Mouse (Mus musculus) cerebellum, postnatal 36 days (tissue): ENCODE results near the gene Ttc24.

ENCODE experiments used
- DNase-seq, 2 experiments: peaks; one replicate each; pipeline ENCODE4 v3.0.0; 2021 to 2022; ENCODE audit warnings: mixed read lengths in 2 of 2

Ttc24 gene

DNA sequence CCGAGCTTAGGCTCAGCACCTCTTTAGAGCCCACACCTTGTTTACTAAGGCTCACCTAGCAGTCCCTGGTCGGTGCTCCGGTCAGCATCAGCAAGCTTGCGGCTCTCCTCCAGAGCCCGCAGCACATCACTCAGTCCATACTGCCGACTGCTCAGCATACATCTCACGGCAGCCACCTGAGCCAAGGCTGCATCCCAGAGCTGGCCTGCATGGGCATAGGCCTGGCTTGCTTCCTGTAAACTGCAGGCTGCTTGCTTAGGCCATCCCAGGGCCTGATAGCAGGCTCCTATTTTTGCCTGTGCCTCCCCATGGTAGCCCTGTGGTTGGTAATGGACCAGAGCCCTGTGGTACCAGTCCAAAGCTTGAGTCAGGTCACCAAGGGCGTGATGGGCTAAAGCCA, 3.3 kb downstream of the Ttc24 start:
- no peak for DNase-seq

DNA sequence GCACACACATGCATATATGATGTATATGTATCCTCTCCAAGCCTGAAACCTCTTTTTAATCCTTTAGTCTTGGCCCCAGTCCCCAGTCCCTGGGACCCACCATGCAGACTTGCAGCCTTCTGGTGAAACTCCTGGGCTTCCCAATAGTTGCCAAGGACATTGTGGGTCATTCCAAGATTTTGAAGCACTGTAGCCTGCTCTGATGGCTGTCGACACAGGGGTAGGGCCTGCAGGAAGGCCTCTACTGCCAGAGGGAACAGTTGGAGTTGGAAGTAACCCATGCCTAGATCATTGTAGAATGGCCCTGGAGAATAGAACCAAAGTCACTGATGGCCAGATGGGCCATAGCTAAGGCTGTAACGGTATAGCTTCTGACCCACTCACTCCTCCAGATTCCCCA, 3.8 kb downstream of the Ttc24 start:
- DNase-seq: no peak

DNA sequence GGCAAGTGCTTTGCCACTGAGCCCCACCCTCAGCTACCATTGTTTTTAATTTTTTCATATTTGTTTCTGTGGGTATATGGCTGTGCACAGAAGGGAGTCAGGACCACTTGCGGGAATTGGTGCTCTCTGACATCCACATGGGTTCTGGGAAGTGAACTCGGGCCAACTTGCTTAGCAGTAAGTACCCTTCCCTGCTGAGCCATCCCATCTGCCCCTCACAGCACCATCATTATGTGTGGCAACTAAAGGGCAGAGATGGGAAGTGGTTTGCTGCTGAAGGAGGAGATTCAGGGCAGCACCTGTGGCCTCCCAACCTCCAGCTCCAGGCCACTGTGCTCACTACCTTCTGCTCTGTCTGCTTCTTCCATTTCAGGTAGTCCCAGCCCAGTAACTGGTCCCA, 4.5 kb downstream of the Ttc24 start:
- no peak for DNase-seq

DNA sequence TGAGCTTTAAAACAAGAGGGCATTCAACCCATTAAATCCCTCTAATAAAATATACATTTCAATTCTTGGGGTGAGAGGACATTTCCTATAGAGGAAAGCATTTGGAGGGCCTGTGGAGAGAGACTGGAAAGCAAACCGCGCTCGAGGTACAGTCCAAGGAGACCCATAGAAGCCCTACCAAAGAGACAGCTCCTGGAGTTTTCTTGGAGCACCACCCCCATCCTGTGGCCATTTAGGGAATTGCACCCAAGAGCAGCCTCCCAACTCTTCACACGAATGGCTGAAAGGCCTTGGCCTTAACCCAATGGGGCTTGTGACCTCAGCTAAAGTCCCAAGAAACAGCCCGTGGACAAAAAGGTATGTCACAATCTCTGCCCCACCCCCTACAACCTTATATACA, 6.3 kb downstream of the Ttc24 start:
- peak; percentile 91 to 95 for DNase-seq

DNA sequence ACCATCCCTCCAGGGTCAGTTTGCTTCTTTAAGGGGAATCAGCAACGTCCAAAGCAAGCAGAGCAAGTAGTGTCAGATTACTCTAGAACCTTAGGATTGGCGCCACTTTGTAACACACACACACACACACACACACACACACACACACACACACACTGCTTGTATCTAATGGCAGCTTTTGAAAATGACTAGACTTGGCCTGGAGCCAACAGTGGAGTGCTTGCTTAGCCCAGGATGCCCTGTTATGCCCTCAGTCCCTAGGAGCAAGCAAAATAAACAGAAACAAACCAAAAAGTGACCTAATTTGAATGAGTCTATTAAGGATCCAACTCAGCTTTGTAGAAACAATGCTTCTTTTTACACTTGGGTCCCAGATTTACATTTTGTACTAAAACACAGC, 9.7 kb downstream of the Ttc24 start:
- DNase-seq: no peak

DNA sequence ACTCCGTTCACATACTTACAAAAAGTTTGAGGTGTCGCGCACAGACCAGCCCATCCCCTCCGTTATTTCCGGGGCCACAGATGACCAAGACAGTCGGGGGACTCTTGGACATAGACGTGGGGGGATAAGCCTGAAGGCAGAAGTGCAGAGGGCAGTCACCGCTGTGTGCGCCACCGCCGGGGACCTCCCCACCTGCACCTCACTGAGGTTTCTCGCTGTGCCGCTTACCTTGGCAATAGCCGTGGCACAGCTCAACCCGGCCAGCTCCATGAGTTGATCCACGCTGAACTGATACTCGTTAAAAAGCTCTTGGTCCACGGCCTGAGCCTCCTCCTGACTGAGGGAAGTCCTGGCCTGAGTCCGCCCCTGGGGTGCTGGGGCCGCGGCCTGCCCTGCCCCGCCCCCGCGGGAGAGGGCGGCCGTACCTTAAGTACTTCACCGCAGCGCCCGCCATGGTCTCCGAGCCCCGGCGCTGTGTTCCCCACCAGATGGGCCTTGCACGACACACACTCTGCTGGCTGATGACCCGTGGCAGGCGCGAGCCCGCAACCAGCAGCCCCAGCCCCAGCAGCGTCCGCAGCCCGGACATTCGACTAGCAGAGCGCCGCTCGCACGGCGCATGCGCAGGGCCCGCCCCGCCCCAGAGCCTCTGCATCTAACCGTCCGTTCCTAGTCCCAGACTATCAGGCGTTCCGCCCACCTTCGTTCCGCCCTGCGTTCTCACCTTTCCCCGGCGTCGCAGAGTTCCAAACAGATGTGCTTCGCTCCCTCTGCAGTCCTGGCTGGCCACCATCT, 20.0 kb downstream of the Ttc24 start, which contains the start of gene Naxe:
TSS of gene Naxe (minus strand) at position 594 of the 795 bp plus-strand sequence.
- peak; percentile 80 to 88 for DNase-seq

DNA sequence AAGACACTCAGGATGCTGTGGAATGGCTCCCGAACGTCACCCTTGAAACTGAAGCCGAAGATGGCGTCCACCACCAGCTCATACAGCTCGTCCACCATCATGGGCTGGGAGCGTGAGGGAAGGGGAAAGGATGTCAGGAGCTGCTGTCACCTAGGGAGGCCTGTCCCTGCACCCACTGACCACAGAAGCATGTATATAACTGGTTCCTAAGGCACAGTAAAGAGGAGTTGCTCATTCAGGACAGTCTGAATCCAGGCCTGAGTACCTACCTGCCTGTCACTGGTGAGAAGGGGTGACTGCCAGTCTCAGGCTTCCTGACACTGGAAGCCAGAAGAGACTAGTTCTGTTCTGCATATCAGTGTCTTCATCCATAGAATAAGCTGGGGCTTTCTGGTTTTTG, 21.1 kb downstream of the Ttc24 start:
- DNase-seq: no peak

DNA sequence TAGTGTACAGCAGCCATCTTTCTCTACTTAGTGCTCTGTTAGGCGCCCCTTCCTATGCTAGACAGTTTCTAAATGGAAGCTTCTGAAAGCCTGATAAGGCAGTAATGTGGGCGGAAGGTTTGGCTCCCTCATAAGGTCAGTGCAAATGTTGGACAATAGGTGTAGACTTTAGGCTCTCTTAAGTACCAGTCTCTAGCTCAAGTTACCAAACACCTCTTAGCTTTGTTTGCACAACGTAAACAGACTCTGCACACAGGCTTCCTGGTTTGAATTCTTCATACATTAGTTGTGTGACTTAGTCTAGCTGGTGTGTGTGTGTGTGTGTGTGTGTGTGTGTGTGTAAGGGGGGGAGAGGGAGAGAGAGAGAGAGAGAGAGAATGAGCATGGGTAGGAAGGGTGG, 28.6 kb downstream of the Ttc24 start:
- no peak for DNase-seq

DNA sequence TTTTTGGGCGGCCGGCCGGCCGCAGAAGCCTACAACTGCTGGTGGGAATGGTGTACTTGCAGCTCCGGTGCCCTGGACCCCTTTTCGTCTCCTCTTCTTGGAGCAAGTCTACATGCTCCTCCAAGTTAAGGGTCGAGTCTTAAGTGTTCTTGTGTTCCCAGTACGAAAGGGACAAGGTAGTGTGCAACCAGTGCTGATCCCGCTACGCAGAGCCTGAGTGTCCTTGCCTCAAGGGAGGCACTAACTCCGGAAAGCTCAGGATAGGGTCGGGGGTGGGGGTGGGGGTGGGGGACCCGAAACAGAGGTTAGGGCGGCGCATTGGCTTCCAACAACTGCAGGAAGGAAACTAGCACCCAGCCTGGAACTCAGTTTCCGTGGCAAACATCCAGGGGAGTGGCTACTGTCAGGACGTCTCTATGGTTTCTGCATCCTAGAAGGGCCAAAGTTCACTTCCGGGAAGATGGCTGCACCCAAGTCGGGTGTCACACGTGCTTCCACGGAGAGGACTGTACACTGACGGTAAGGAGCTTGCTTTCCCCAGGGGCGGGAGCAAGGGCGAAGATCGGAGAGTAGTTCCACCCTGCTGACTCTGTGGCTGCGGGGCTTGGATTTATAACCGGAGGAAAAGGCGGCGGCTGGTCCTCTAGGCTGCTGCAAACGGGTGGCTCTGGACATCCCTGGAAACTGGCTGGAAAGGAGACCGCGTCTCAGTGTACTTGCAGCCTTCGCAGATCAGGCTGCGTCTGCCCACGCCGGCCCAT, 35.3 kb downstream of the Ttc24 start, which contains the start of gene Gpatch4:
TSS of gene Gpatch4 (plus strand) at position 448 of the 761 bp plus-strand sequence.
- peak; percentile 78 to 85 for DNase-seq

DNA sequence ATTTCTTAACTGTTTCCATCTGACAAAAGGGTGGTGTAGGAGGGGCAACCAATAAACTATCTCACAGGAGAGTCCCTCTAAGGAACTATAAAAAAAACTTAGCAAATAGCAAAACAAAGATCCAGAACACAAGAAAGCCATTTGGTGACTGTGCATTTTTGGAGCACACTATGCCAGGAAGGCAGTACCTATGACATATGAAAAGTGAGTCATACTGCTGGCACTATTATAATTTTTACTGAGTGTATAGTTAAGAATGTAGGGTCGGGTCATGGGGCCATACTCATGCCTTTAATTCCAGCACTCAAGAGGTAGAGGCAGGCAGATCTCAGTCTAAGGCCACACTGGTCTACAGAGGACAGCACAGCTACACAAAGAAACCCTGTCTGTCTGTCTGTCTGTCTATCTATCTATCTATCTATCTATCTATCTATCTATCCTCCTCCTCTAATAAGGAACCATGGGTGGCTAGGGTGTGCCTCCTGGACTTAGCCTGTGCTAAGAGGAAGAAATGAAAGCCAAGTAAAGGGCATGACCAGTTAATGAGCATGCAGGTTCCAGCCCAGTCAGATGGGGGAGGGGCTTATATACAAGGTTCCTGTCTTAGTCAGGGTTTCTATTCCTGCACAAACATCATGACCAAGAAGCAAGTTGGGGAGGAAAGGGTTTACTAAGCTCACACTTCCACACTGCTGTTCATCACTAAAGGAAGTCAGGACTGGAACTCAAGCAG, 42.4 kb downstream of the Ttc24 start:
- DNase-seq: no peak

DNA sequence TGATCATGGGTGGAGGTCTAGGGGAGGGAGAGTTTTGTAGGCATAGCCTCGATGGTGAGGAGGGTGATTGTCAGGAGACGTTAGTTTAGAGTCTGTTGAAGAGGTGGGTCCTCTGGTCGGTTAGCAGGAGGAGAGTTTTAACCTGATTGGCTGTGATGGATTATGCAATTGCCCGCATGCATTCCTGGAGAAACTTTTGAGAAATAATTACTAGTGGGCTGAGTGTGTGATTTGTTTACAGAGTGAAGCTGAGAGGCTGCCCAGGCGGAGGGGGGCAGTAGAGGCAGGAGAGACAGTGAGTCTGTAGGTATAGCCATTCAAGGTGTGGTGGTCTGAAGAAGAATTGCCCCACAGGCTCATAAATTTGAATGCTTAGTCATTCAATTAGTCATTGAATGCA, 44.6 kb downstream of the Ttc24 start:
- DNase-seq: no peak

DNA sequence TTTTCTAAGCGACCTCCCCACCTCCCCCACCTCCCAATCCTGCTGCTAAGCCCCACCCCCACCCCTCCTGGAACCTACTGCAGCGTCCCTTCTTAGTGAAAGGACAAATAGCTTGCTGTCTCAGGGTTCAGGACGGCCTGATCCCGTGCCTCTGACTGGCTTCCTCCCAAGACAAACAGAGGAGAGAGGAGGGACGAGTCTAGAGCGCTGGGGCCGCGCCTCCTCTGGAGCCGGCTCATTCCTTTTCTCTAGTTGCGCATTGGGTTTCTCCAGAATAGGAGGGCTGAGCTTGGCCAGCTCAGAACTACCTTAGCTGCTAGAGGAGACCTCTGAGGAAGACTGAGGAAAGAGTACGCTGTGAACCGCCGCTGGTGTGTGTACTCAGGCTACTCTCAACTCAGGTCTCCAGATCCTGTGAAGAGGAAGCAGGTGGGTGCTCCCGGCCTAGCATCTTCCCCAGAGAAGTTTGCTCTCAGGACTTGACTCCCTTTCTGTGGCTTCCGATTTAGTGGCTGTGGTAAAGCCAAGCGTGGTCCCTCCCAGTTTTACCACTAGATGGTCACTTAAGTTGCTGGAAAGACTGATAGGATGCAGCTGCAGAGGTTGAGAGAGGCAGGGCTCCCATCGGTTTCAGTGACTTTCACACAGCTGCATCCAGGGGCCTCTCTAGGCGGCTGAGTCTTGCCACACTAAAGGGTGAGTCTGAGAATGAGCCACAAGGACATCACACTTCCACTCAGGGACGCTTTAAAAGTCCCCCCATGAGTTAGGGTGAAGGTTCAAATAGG, 47.3 kb downstream of the Ttc24 start:
- DNase-seq: peak in 1 of 2 experiments; percentile 12

DNA sequence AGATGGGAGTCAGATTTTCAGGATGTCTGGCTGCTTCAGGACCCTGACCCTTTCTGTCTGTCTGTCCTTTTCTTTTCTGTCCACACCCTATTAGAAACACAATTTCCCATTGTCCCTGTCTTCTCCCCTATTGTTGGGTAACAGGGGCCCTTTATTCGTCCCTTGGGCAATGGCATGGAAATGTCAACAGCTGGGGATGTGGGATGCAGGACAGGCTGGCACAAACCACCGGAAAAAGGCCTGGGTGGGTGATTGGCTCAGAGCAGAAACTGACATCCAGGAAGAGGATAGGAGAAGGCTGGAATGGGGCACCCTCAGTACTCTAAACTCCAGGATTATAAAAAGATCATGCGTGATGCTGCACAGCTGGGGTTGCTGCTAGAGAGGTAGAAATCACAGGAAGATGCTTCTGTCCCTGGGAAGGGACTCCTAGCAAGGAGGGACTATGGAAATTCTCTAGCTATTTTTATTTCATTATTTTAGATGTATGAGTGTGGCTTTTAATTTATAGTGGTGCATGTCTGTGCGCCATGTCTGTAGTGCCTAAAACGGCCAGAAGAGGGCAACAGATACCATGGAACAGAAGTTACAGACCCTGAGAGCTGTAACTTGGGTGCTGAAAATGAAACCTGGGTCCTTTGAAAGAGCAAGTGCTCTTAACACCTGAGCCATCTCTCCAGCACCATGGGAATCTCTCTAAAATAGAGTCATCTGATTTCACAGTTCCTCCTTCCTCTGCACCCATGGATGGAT, 50.5 kb downstream of the Ttc24 start, which contains the start of gene Hapln2:
TSS of gene Hapln2 (minus strand) at position 150 of the 753 bp plus-strand sequence.
- DNase-seq: no peak

DNA sequence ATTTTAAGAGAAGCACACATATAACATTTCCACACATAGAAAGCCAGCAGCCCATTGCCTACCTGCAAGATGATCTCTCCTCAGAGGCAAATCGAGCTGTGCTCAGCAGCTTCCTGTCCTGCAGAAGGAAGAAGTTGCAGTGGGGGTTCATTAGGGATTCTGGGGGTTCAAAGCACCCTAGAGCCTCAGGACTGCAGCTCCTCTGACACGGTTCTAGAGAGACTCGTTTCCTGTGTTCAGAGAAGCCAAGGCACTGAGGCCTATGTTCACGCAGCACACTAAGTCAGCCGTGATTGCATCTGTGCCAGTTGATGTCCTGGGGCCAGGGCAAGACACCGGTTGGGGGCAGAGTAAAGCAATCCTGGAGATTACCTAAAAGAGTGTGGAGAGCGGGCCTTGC, 51.3 kb downstream of the Ttc24 start:
- no peak for DNase-seq

DNA sequence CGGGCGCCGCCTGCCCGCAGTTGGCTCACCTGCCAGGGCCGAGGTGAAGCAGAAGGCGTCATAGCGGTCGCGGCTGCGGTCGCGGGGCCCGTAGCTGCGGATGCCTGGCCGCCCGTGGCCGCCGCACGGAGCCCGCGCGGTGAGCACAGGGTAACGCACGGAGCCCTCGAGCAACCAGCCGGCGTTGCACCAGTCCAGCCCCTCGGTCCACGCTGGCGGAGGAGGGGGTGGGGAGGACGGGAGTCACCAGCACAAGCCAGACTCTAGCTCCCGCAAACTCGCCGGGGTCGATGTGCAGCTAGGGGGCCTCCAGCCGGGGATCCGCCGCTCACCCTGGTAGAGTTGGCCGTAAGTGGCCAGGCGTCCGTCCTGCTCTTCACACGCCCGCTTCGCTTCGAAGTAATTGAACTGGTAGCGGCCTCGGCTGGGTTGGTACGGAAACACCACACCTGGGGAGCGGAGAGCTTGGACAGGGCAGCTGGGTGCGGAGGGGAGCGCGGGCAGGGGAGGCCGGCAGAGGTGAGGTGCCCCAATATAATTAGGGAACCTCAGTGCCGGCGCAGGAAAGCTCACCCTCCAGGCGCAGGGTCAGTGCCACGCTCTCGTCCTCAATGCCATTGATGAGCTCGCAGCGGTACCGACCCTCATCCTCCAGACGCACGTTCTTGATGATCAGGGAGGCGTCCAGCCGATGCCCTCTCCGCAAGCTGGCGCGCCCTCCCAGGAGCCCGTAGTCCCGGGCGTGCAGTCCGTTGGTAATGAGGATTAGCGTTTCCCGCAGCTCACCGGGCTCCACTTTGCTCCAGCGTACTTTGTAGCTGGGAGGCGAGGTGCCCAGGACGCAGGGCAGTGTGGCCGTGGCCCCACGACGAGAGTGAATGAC, 54.7 kb downstream of the Ttc24 start:
- no peak for DNase-seq

DNA sequence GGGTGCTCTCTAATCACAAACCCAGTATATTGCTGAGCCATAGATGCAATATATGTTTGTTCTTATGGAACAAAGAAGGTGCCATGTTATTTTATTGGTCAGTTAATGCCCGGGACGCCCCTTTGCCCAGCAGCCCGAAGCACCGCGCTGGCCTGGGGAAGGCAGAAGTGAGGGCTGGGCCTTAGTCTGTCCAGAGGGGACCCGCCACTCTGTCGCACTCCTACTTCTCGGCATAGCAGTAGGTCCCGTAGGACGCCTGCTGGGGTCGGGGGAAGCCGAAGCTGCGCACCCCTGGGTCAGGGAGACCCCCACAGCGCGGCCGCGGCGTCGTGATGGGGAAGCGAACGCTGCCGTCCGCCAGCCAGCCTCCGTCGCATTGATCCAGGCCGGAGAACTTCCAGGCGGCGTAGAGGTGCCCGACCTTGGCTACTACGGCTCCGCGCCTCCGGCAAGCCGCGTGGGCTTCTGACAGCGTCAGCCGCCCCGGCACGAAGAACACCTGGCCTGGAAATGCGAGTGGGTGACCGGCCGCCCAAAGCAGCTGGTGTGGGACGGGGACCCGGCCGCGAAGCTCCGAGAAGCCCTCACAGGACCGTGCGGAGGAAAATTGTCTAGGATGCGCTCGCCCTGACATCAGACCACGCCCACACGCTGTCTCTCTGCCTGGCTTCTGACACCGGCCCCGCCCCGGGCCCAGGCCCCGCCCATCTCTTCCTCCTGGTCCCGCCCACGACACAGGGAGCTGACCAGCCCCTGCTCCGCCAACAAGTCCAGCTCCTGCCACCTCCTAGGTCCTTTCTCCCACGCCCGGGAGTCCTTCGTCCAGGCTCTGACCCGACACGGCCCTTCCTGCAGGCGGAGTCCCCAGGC, 55.5 kb downstream of the Ttc24 start:
- DNase-seq: peak; percentile 90 to 93
